Mouse (Mus musculus): ENCODE measurements around the gene Cfap74. TPM values are rescaled to one million over a fixed set of nuclear protein-coding genes. Genes with fewer than 3 reads are reported as not detected.
A peak's percentile ranks its signal among the peaks of the same experiment; 100 is the strongest.

The Cfap74 gene
- not detected in 2 replicates for polyA plus RNA-seq (2012)

- Histone ChIP-seq H3K4me3 (replicated peaks) (no peak within 1 kb of the TSS), H3K9me3 (ENCODE audit: control insufficient read depth, low read length) (0 out of 2 replicates have a peak, but pooled peaks cover 2% of the 10 kb centered on the region), H3K4me1 (ENCODE audit: control insufficient read depth) (no peaks in the 10 kb centered on the region), H3K36me3 (ENCODE audit: control insufficient read depth) (no peaks in the 10 kb centered on the region), H3K27me3 (ENCODE audit: control insufficient read depth) (peaks cover 16% of the 10 kb centered on the region)
- TF ChIP-seq TAL1 (IDR thresholded peaks at IDR 0.05; ENCODE audit: low read length) (no peak), GATA1 (IDR thresholded peaks at IDR 0.05; ENCODE audit: low read length) (no peak)
Observed at GRCm38 (mm10) chr4:155409058-155409776, at the start of gene Cfap74. Gene Cfap74 (plus strand): TSS chr4:155409190.

GRCm38 (mm10) chr4:155359560-155360464 is 49.2 kb upstream of the Cfap74 start:
- H3K36me3 ChIP-seq (ENCODE audit: control insufficient read depth): no peaks in the 10 kb centered on the region
- H3K4me3 ChIP-seq (replicated peaks): no peak overlapping the region
- H3K27me3 ChIP-seq (ENCODE audit: control insufficient read depth): peaks cover 33% of the 10 kb centered on the region
- TF ChIP-seq TAL1 (IDR thresholded peaks at IDR 0.05; ENCODE audit: low read length): no peak
- no peak for TF ChIP-seq GATA1 (IDR thresholded peaks at IDR 0.05; ENCODE audit: low read length)
- no peaks in the 10 kb centered on the region for H3K9me3 ChIP-seq (ENCODE audit: control insufficient read depth, low read length)
- H3K4me1 ChIP-seq (ENCODE audit: control insufficient read depth): no peaks in the 10 kb centered on the region

- H3K4me3 ChIP-seq (replicated peaks): peak overlapping the region; percentile 44
- TF ChIP-seq GATA1 (IDR thresholded peaks at IDR 0.05; ENCODE audit: low read length): no peak
- TF ChIP-seq TAL1 (IDR thresholded peaks at IDR 0.05; ENCODE audit: low read length): no peak
- H3K36me3 ChIP-seq (ENCODE audit: control insufficient read depth): no peaks in the 10 kb centered on the region
- H3K27me3 ChIP-seq (ENCODE audit: control insufficient read depth): peaks cover 33% of the 10 kb centered on the region
- no peaks in the 10 kb centered on the region for H3K9me3 ChIP-seq (ENCODE audit: control insufficient read depth, low read length)
- H3K4me1 ChIP-seq (ENCODE audit: control insufficient read depth): no peaks in the 10 kb centered on the region
Observed at GRCm38 (mm10) chr4:155360856-155361255, 48.1 kb upstream of the Cfap74 start.

- Histone ChIP-seq H3K4me3 (replicated peaks) (peak within 1 kb of the TSS; percentile 44), H3K36me3 (ENCODE audit: control insufficient read depth) (no peaks in the 10 kb centered on the region), H3K4me1 (ENCODE audit: control insufficient read depth) (no peaks in the 10 kb centered on the region), H3K9me3 (ENCODE audit: control insufficient read depth, low read length) (no peaks in the 10 kb centered on the region), H3K27me3 (ENCODE audit: control insufficient read depth) (peaks cover 33% of the 10 kb centered on the region)
- no peak for TF ChIP-seq TAL1 (IDR thresholded peaks at IDR 0.05; ENCODE audit: low read length)
- no peak for TF ChIP-seq GATA1 (IDR thresholded peaks at IDR 0.05; ENCODE audit: low read length)
Observed at GRCm38 (mm10) chr4:155361303-155361791, 47.6 kb upstream of the Cfap74 start, which contains the start of gene Prkcz. Gene Prkcz (minus strand): TSS chr4:155361361.

GRCm38 (mm10) chr4:155362443-155362842 is 46.5 kb upstream of the Cfap74 start:
- TF ChIP-seq GATA1 (IDR thresholded peaks at IDR 0.05; ENCODE audit: low read length) (no peak), TAL1 (IDR thresholded peaks at IDR 0.05; ENCODE audit: low read length) (no peak)
- H3K4me1 ChIP-seq (ENCODE audit: control insufficient read depth): no peaks in the 10 kb centered on the region
- peaks cover 33% of the 10 kb centered on the region for H3K27me3 ChIP-seq (ENCODE audit: control insufficient read depth)
- H3K36me3 ChIP-seq (ENCODE audit: control insufficient read depth): no peaks in the 10 kb centered on the region
- no peak overlapping the region for H3K4me3 ChIP-seq (replicated peaks)
- H3K9me3 ChIP-seq (ENCODE audit: control insufficient read depth, low read length): no peaks in the 10 kb centered on the region

- peaks cover 2% of the 10 kb centered on the region; the same call in 1 of the 2 replicates for H3K9me3 ChIP-seq (ENCODE audit: control insufficient read depth, low read length)
- H3K36me3 ChIP-seq (ENCODE audit: control insufficient read depth): no peaks in the 10 kb centered on the region
- H3K4me1 ChIP-seq (ENCODE audit: control insufficient read depth): no peaks in the 10 kb centered on the region
- TF ChIP-seq TAL1 (IDR thresholded peaks at IDR 0.05; ENCODE audit: low read length) (no peak), GATA1 (IDR thresholded peaks at IDR 0.05; ENCODE audit: low read length) (no peak)
- no peak overlapping the region for H3K4me3 ChIP-seq (replicated peaks)
- peaks cover 9% of the 10 kb centered on the region for H3K27me3 ChIP-seq (ENCODE audit: control insufficient read depth)
Observed at GRCm38 (mm10) chr4:155366784-155367183, 42.2 kb upstream of the Cfap74 start.

GRCm38 (mm10) chr4:155367739-155368138 is 41.3 kb upstream of the Cfap74 start:
- Histone ChIP-seq H3K9me3 (ENCODE audit: control insufficient read depth, low read length) (peaks cover 2% of the 10 kb centered on the region; the same call in 1 of the 2 replicates), H3K4me1 (ENCODE audit: control insufficient read depth) (no peaks in the 10 kb centered on the region), H3K4me3 (replicated peaks) (no peak overlapping the region), H3K36me3 (ENCODE audit: control insufficient read depth) (no peaks in the 10 kb centered on the region), H3K27me3 (ENCODE audit: control insufficient read depth) (no peaks in the 10 kb centered on the region; the same call in 1 of the 2 replicates)
- TF ChIP-seq GATA1 (IDR thresholded peaks at IDR 0.05; ENCODE audit: low read length) (no peak), TAL1 (IDR thresholded peaks at IDR 0.05; ENCODE audit: low read length) (no peak)

GRCm38 (mm10) chr4:155368684-155369083 is 40.3 kb upstream of the Cfap74 start:
- no peaks in the 10 kb centered on the region for H3K36me3 ChIP-seq (ENCODE audit: control insufficient read depth)
- peaks cover 2% of the 10 kb centered on the region; the same call in 1 of the 2 replicates for H3K9me3 ChIP-seq (ENCODE audit: control insufficient read depth, low read length)
- no peaks in the 10 kb centered on the region for H3K4me1 ChIP-seq (ENCODE audit: control insufficient read depth)
- no peak overlapping the region for H3K4me3 ChIP-seq (replicated peaks)
- TF ChIP-seq GATA1 (IDR thresholded peaks at IDR 0.05; ENCODE audit: low read length): no peak
- TF ChIP-seq TAL1 (IDR thresholded peaks at IDR 0.05; ENCODE audit: low read length): no peak
- no peaks in the 10 kb centered on the region for H3K27me3 ChIP-seq (ENCODE audit: control insufficient read depth)
